Mouse (Mus musculus) bone marrow, adult 2 months (tissue): Measurements from ENCODE around the gene Nkx1-2.

Source experiments
- CTCF ChIP-seq: fragments of 200-500 bp; IDR thresholded peaks from 2 replicates; pipeline ENCODE4 v1.5.1; 2011; ENCODE audit warnings: low read length, control low read depth; ENCODE audit not compliant: control insufficient read depth, insufficient read depth
- POLR2A ChIP-seq: fragments of 200-500 bp; IDR thresholded peaks from 2 replicates; pipeline ENCODE4 v1.6.1; 2011; ENCODE audit warnings: low read depth, mild to moderate bottlenecking, control low read depth, low read length, borderline replicate concordance; ENCODE audit not compliant: control insufficient read depth

DNA sequence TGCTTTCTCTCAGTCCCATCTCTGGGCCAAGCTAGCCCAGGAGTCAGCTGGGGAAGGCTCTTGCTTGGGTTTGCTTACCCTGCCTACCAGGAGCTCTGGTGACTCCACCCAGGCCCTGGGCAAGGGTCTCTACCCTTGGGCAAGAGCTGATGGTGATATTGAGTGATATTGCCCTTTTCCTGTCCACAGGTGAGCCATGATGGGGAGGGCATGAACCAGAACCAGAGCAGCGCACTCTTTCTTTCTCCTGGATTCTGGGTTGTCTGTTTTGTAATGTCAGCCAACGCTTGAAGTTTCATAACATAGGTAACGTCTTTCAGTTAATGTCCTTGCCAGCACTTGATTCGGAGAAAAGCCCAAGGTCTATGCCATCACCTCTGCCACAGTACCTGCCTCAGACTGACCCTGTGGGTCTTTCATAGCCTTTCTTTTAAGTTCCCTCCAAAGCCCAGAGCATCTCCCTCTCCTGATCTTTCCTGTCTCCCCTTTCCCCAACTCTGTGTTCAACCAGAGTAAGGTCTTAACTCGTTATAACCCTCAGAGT, 17.7 kb upstream of the Nkx1-2 start:
- no peak for TF ChIP-seq POLR2A
- TF ChIP-seq CTCF = no peak
